Mouse (Mus musculus): ENCODE results near the gene Oasl1. TPM values are rescaled to one million over a fixed set of nuclear protein-coding genes. Genes with fewer than 3 reads are reported as not detected.

Gene Oasl1
- polyA plus RNA-seq, 1 experiment from 2014 or later: 1.3 TPM

DNA sequence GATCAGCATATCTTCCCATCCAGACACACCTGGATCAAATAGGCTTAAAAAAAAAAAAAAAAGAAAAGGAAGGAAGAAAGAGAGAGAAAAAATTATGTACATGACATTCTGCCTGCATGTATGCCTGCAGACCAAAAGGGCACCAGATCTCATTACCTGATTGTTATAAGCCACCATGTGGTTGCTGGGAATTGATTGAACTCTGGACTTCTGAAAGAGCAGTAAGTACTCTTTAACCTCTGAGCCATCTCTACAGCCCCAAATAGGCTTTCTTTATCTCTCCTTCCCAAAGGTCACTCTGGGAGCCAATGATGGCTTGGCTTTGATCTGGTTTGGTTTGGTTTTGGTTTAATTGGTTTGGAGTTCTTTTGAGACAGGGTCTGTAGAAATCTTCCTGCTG lies 62.0 kb downstream of the Oasl1 start:
- 0 out of 2 replicates have a peak overlapping the region, but pooled peaks have one; percentile 40 for H3K27ac ChIP-seq (ENCODE audit: low read length)
- ATAC-seq: peak; percentile 68

More for the DNA sequence above, 62.0 kb downstream of the Oasl1 start:
- H3K9ac ChIP-seq (ENCODE audit: low read depth, low read length): no peak overlapping the region
- no peaks in the 10 kb centered on the region for H3K36me3 ChIP-seq (ENCODE audit: control insufficient read depth, insufficient read depth, low read length)
- no peak overlapping the region for H3K4me3 ChIP-seq (ENCODE audit: low read length)
- H3K4me2 ChIP-seq (ENCODE audit: low read depth, low read length): no peak overlapping the region
- H3K9me3 ChIP-seq (ENCODE audit: control insufficient read depth, low read length): no peaks in the 10 kb centered on the region
- H3K27me3 ChIP-seq (replicated peaks; ENCODE audit: control insufficient read depth, insufficient read depth, low read length): no peaks in the 10 kb centered on the region
- H3K4me1 ChIP-seq (ENCODE audit: control insufficient read depth, insufficient read depth, low read length): 0 out of 2 replicates have a peak, but pooled peaks cover 2% of the 10 kb centered on the region

Other genes starting within 250 kb of the Oasl1 start
- 100 and 103 TPM in 2 replicates for gene Gltp, start 232.3 kb upstream of the Oasl1 start, polyA plus RNA-seq (2015; fragmentation: Nextera tagmentation; extraction: Ambion mirVana)
- gene Tchp, start 215.5 kb upstream of the Oasl1 start, polyA plus RNA-seq (2015; fragmentation: Nextera tagmentation; extraction: Ambion mirVana): 5.8 and 8.2 TPM in 2 replicates
- gene Ankrd13a, start 148.6 kb upstream of the Oasl1 start, polyA plus RNA-seq (2015; fragmentation: Nextera tagmentation; extraction: Ambion mirVana): 12.7 and 16.7 TPM in 2 replicates
- 27.1 and 29.9 TPM in 2 replicates for gene Git2, start 147.7 kb upstream of the Oasl1 start, polyA plus RNA-seq (2015; fragmentation: Nextera tagmentation; extraction: Ambion mirVana)
- gene 1500011B03Rik, start 99.8 kb upstream of the Oasl1 start, polyA plus RNA-seq (2015; fragmentation: Nextera tagmentation; extraction: Ambion mirVana): 51.5 and 54.7 TPM in 2 replicates
- not detected in 2 replicates for gene 4930519G04Rik, start 69.6 kb upstream of the Oasl1 start, polyA plus RNA-seq (2015; fragmentation: Nextera tagmentation; extraction: Ambion mirVana)
- 0.10 TPM in 2 replicates for gene Gm9936, start 64.6 kb upstream of the Oasl1 start, polyA plus RNA-seq (2015; fragmentation: Nextera tagmentation; extraction: Ambion mirVana)
- gene Oasl2, start 26.3 kb upstream of the Oasl1 start, polyA plus RNA-seq (2015; fragmentation: Nextera tagmentation; extraction: Ambion mirVana): 6.0 and 7.4 TPM in 2 replicates
- 49.1 and 53.3 TPM in 2 replicates for gene 2210016L21Rik, start 18.9 kb downstream of the Oasl1 start, polyA plus RNA-seq (2015; fragmentation: Nextera tagmentation; extraction: Ambion mirVana)
- gene Hnf1a, start 47.9 kb downstream of the Oasl1 start, polyA plus RNA-seq (2015; fragmentation: Nextera tagmentation; extraction: Ambion mirVana): 16.1 and 21.7 TPM in 2 replicates
- 8.1 and 8.6 TPM in 2 replicates for gene Sppl3, start 87.9 kb downstream of the Oasl1 start, polyA plus RNA-seq (2015; fragmentation: Nextera tagmentation; extraction: Ambion mirVana)
- 17.6 and 22.0 TPM in 2 replicates for gene Gm10401, start 175.1 kb downstream of the Oasl1 start, polyA plus RNA-seq (2015; fragmentation: Nextera tagmentation; extraction: Ambion mirVana)
- gene Acads, start 196.1 kb downstream of the Oasl1 start, polyA plus RNA-seq (2015; fragmentation: Nextera tagmentation; extraction: Ambion mirVana): 150 and 162 TPM in 2 replicates
- gene Unc119b, start 211.7 kb downstream of the Oasl1 start, polyA plus RNA-seq (2015; fragmentation: Nextera tagmentation; extraction: Ambion mirVana): 22.1 and 23.2 TPM in 2 replicates
- 68.5 and 82.4 TPM in 2 replicates for gene Mlec, start 234.9 kb downstream of the Oasl1 start, polyA plus RNA-seq (2015; fragmentation: Nextera tagmentation; extraction: Ambion mirVana)

All from intestine, embryonic 16.5 days (tissue).